Mouse (Mus musculus): ENCODE data around the gene Magi2.
"Not testable (repeated sequence)": the region's sequence is repeated elsewhere in the genome, so short reads cannot be mapped to it uniquely, and the experiment has no call there.

The Magi2 gene

DNA sequence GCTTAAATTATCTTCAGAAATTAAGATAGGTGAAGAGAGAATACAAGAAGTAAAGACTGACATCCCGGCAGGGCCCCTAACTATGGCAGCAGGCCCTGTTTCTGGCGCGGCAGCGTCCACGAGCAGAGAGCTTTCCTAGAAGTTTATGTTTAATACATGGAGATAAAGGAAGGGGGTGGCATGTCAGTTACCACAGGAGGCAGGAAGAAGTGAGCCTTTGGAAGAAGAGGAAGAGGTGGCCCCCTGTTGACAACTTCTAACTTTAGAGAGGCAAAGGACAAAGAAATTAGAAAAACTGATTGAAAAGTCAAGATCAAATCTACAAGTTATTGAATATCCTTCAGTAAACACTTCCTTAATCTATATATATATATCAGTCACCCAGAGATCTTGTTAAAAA is 1281.8 kb downstream of the Magi2 start:
- no peak for DNase-seq (ENCODE audit: low read depth, low spot score)

DNA sequence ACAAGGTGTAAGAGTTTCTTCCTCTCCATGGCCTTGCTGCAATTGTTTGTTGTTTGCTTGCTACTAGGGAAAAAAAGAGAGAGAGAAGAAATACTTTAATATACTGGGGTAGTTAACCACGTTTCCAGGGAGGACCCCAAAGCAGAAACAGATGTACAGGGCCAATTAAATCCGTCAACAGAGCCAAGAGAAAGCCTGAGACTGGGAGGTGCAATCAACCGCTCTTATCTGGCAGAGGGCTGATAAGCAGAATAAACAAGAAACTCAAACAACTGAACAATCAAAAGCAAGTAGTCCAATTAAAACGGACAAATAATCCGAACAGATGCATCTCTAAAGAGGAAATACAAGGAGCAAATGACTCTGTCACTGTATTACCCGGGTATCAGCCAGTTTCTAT is 1282.8 kb downstream of the Magi2 start:
- no peak for DNase-seq (ENCODE audit: low read depth, low spot score)

DNA sequence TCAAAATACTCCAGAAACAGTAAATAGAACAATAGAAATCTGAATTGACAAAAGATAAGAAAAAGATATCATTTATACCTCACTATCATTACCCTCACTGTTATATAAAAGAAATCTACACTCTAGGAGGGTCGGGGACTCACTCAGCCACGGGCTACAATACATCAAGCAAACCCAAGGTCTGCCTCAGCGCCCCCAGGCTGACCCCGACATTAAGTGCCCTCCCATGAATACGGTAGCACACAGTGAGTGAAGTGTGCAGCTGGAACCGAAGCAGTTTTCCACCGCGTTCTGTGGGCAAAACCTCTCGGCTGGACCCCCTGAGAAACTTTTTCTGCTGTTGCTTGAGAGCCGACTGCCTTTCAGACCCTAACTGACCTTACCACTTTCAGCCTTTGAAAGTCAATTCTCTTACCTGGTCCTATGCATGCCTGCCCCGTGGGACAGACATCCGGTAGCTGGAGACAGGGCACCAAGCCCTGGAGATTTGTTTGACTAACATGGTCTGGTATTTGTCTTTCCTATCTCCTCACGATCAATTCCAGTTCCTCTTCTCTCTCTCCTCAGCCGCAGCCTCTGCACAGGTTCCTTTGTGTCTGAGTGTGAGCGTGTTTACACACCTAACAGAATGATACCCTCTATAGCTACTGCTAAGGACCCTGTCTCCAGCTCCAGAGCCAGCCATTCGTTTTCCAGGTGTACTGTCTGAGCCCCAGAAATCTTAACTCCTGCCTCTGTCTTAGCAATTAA is 1285.7 kb downstream of the Magi2 start:
- DNase-seq (ENCODE audit: low read depth, low spot score), result no peak

DNA sequence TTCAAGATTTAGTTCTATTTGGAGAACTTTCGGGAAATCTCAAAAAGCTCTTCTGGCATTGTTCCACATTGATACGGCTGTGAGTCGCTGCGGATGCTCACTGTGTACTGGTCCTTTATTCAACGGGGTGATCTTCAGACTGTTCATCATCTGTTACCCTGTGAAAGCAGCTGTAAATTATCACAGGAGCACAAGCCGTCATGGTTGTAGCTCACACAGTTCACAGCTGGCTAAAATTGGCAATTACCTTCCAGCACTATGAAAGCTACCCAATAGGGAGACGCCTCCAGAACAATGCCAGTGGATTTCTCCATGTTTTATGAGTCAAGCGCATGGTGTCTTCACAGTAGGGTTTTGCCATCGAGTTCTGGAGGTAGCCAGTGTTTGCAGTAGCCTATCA is 1294.8 kb downstream of the Magi2 start:
- no peak for DNase-seq (ENCODE audit: low read depth, low spot score)

DNA sequence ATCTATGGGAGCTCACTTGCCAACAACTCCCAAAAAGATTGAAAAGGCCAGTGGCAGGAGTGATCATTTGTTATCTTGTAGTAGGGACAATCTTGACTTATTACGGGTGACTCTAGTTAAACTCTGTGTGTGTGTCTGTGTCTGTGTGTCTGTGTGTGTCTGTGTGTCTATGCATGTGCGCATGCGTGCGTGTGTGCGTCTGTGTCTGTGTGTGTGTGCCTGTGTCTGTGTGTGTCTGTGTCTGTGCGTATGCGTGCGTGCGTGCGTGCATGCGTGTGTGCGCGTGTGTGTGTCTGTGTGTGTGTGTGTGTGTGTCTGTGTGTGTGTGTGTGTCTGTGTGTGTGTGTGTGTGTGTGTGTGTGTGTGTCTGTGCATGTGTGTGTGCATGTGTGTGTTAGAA is 1295.2 kb downstream of the Magi2 start:
- no peak for DNase-seq (ENCODE audit: low read depth, low spot score)

DNA sequence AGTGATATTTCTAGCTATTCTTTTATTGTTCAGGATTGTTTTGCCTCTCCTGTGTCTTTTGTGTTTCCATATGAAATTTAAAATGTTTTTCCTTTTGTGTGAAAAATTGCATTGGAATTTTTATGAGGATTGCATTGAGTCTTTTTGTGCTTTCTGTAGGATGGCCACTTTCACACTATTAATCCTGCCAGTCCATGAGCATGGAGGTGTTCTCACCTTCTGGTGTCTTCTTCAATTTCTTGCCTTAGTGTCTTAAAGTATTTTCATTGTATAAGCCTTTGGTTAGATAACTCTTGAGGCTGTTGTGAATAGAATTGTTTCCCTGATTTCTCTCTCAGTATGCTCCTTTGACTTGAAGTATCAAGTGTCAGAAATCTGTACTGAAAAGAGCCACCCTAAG is 1296.9 kb downstream of the Magi2 start:
- no peak for DNase-seq (ENCODE audit: low read depth, low spot score)

DNA sequence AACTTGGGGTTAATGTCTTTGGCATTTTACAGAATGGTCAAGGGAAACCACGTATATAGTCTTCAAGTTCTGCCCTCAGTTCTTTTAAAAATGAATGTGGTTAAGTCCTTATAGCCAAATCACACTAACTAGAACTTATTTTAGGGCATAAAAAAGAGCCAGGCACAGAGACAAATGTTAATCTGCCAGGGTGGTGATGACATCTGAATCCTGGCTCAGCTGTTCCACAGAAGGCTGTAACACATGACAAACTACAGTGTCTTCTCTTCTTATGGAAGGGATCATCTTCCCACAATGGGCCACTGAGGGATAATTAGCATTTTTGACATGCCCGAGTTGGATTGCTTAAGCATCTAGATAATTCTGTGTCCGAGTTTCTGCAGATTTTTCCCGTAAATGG is 1299.8 kb downstream of the Magi2 start:
- not testable (repeated sequence) for DNase-seq (ENCODE audit: low read depth, low spot score)

DNA sequence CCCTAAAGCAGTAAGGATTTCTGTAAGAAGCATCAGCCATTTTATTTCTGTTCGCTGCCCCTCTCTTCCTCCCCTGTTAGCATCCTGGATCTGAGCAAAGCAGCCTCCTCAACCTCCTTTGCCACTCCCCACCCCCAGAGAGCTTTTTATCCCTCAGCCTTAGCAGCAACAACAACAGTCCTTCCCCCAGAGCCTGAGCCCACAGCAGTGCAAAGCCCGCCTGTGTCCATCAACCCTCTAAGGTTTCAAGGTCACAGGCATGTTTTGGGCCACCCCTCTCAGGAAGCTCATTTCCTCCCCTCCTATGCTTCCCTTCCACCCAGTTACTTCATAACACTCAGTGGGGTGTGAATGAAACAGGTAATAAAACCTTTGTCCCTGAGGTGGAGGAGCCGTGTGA is 1309.7 kb downstream of the Magi2 start:
- DNase-seq (ENCODE audit: low read depth, low spot score), result no peak

DNA sequence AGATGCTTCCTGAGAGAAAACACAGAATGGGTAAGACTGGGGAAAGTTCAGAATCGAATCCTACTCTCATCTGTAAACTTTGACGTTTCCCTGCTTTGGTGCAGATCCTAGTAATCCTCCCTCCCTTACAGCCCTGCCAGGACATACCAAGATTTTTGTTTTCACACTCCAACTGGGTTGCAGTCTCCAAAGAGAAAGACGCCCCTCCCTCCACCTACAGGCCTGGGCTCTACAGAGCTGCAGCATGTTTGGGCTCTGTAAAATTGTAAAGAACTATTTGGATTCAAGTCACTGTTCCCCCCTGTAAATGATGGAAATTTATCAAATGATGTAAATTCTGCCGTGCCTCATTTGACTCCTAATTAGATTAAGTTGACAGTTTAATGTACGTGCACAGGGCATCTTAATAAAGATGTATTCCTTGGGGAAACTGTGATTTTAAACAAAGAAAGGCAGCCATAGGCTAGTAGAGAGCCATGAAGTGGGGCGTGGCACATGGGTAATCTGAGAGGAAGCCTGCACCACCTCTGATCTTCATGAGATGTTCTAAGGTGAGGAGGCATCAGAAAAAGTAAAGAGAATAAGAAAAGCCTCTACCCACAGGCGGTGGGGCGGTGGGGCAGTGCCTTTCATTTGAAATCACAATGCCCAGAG is 1310.7 kb downstream of the Magi2 start:
- DNase-seq (ENCODE audit: low read depth, low spot score), result no peak

DNA sequence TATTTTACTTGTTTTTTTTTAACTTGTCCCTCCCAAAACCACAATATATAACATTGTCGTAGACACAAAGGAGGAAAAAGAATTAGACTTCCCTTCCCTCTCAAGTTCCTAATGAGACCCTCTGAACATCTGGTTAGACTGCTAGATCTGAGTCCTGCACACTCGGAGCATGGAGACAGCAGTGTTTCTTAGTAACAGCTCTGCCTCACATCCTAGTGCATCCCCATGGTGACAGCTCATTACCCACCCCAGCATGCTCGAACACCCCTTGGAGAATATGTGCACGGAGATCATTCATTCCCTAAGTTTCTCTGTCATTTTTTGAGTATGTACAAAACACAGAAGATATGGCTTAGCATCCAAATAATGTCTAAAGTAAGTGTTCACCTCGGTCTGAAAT is 1317.5 kb downstream of the Magi2 start:
- DNase-seq (ENCODE audit: low read depth, low spot score), result no peak

DNA sequence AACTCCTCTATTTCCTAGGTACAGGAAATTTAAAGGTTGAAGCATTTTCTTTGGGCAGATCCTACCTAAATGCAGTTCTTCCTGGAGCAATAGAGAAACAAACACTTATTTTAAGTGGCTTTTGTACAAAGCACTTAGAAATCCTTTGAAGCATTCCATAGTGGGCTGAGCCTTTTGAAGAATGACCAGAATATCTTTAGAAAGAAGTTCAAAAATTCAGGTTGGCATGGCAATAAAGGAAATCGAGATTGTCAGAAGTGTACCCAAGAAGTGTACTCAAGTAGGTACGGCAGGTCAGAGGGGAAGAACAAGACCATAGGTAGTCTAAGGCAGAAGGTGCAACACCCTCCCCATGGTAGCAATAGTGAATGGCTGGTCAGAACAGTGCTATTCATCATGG is 1332.5 kb downstream of the Magi2 start:
- DNase-seq (ENCODE audit: low read depth, low spot score), result no peak

DNA sequence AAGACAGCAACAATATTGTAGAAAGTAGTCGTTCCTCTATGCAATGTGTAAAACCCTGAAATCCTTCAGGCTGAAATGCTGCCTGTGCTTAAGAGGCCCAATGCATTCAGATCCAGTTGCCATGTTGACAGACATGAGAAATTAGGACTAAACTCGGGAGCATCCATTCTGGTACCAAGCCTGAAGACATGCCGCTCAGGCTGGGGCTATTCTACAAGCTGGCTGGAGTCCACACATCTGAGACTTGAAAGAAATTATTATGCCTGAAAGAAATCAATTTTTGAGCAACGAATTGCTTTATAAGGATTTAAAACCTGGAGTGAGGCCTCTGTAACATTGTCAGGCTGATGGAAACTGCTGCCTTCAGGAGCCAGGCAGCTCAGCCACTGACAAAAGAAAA is 1333.0 kb downstream of the Magi2 start:
- no peak for DNase-seq (ENCODE audit: low read depth, low spot score)

DNA sequence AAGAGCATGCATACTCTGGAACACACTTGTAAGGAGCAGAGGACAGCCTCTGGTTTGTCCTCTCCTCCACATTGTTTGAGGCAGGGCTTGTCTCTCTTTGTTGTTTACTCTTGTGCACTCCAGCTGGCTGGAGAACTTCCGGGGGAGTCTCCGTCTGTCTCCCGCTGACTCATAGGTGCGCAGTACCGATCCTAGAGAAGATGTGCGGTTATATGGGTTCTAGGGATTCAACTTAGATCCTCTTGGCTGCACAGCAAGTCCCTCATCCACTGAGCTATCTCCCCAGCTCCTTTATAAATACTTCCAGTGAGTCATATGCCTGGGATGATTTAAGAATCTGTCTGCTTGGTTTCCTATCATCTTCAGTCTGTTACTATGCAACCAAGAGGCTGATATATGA is 1341.6 kb downstream of the Magi2 start:
- no peak for DNase-seq (ENCODE audit: low read depth, low spot score)

DNA sequence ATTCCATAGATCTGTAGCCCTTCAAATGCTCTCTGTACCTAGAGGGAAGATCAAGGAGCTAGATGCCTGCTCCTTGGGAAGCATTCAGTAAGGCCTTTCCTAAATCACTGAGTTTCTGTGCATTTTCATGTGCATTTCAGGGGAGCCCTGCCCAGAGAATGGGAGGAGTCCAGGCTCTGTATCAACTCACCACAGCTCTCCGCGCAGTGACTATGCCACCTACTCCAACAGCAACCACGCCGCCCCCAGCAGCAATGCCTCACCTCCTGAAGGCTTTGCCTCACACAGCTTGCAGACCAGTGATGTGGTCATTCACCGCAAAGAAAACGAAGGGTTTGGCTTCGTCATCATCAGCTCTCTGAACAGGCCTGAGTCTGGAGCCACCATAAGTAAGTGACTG is 1342.1 kb downstream of the Magi2 start:
- DNase-seq (ENCODE audit: low read depth, low spot score), result no peak

DNA sequence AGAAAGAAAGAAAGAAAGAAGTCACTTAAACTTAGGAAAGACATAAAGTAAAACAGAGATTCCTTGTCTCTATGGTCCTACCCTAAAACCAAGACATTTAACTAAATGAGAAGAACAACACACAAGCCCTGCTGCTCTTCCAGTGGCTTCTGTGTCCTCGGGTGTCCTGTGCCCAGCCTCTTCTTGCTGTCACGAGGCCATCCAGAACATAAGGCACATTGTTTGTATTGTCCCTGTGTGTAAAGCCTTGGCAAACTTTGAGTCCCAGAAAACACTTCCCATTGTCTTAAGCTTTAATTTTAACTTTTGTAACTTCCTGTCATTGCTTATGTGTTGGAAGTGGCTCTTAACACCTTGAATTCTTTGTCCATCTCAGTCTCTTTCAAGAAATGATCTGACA is 1348.0 kb downstream of the Magi2 start:
- DNase-seq (ENCODE audit: low read depth, low spot score), result no peak

DNA sequence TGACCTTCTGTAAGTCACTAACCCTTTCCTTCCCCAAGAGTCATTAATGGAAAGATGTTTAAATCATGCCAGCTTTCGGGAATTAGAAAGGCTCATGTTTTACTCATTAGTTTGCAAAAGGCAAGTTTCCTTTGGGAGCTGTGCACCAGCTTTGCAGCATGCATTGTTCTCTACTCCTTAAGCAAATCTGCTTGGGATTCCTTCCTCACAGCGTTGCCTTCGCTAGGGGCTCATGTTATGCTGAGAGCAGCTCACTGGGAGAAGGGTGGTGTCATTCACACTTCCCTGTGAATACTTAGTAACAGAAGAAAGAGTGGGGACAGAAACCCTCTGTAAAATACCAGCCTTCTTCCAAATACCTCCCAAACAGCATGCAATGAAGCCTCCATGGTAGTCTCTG is 1349.0 kb downstream of the Magi2 start:
- DNase-seq (ENCODE audit: low read depth, low spot score), result no peak

DNA sequence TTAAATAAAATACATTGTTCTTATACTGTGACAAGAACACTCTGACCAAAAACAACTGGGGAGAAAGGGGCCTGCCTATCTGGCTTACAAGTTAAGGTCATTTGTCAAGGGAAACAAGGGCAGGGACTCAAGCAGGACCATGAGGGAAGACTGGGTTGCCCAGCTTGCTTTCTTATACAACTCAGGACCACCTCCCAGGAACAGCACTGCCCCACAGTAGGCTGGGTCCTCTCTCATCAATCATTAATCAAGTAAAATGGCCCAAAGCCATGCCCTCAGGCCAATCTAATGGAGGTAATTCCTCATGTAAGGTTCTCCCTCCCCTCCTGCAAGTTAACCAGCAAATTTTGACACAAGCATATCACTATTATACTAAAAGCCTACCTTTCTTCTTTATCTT is 1349.4 kb downstream of the Magi2 start:
- no peak for DNase-seq (ENCODE audit: low read depth, low spot score)

DNA sequence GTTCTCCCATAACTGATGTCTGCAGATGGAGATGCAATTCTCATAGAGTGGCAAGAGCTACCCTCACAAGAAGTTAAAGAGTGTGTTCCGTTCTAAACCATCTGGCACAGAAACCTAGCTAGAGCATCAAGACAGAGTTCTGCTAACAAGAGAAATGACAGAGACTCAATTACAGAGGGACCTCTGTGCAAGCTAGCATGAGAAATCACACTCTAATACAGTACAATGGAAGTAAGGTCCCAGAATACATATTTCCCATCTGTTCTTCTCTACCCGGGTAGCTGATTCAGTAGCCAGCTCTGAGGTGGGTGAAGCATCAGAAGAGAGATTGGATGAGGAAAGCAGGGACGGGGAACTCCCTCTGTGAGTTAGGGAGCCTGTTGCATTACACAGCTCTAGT is 1351.8 kb downstream of the Magi2 start:
- DNase-seq (ENCODE audit: low read depth, low spot score), result no peak

DNA sequence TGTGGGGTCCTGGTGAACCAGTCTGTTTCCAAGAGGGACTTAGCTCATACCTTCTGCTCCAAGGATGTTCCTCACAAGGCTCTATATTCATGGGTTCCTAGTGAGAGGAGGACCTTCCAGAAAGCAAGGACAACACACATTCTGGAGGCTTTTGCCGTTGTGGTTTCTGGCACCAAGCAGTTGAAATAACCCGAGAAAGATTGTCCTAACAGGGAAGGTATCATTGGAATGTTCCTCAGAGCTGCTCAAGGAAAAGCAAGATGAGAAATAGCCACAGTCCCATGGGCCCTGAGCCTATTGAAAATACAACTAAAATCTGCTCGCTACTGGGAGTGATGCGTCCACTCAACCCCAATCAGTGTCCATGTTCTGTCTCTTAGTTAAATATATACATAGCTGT is 1353.8 kb downstream of the Magi2 start:
- no peak for DNase-seq (ENCODE audit: low read depth, low spot score)

DNA sequence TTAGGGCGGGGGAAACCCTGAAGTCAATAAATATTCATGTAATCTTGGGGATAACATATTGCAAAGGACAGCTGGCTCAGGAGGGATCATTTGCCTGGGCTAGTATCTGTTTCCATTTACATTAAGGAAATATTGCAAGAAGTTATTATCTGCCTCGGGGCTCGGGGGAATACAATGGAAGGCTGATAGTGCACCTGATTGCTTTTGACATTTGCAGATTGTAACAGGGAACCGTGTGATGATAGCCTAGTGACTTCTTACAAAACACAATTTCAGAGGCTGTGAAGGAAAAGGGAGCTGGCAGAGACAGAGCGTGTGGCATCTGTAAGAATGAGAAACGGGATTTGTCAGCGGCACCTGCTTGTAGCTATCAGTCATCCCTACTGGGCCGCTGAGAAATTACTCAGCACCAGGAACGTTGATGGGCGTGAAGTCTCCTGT is 1356.2 kb downstream of the Magi2 start:
- DNase-seq (ENCODE audit: low read depth, low spot score), result no peak

DNA sequence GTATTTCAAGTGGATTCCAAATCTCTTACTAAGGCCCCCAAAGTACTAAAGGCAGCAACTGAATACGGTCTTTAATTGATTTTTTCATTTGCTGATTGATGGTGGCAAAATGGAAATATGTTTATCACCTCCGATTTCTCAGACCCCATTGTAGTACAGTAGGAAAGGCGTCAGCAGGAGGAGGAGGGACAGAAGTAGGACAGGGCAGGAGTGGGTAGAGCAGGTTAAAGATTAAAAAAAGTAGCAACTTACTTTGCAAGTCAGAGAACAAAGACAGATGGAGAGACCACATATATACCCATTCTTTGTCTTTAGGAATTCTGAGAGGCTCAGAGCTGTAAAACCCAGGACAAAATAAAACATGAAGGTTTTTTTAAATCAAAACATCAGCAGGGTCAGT is 1356.8 kb downstream of the Magi2 start:
- DNase-seq (ENCODE audit: low read depth, low spot score), result no peak

DNA sequence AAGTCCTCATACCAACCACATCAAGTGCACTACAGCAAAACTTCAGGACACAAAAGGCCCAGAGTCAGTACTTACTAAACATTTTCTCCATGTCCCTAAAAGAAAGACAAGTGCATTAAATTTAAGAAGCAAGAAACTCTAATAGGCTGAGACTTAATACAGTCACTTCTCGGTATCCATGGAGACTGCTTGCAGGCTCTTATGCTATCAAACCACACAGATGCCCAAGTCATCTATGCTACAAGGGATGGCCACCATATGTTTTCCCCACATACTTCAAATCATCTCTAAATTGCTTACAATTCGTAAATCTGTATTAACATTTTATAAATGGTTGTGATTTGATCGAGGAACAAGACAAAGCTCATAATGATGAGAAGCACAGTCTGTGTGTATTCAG is 1357.9 kb downstream of the Magi2 start:
- DNase-seq (ENCODE audit: low read depth, low spot score), result no peak

DNA sequence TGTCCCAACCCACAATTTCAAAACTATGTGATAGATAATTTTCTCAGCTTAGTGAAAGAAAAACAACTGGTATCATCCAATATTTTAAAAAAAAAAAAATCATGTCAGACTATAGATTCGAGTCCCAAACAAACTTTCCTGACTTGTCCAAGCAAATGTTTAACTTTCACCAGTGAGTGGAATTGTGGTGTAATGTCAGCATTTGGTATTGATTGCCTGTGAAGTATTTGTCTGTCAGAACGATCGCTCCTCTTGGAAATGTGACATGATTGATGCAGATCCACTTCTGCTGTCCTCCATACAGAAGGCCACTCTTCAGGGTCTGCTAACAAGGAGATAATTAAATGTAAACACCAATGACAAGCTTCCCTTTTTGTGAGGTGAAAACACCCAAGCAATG is 1362.9 kb downstream of the Magi2 start:
- no peak for DNase-seq (ENCODE audit: low read depth, low spot score)

DNA sequence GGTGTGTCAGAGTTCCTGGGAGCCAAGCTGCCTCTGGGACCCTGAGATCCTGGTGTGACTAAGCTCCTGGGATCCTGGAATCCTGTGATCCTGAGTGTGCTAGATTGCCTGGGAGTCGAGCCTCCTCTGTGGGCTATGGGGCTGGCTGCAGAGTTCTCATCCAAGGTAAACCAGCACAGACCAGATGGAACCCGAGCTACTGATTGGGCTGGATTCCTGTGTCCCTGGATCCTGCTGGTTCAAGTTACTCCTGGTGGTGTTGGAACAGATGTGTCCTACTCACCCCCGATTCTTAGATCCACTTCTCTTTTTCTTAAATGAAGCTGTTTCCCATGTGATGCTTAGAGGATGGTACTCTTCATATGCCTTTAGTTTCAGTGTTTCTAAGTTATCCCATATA is 1371.4 kb downstream of the Magi2 start:
- DNase-seq (ENCODE audit: low read depth, low spot score), result no peak

All from c-Kit-negative CD71-positive TER-119-positive erythroid progenitor cells, embryonic 14.5 days (primary cell).